Mouse (Mus musculus) G1E (cell line): ENCODE data around the gene Focad.

ENCODE experiments used
- CTCF ChIP-seq: IDR thresholded peaks from 2 replicates; pipeline ENCODE4 v1.5.1; 2012; ENCODE audit warnings: low read depth, low read length, inconsistent platforms, mixed read lengths
- GATA1 ChIP-seq: IDR thresholded peaks from 2 replicates; pipeline ENCODE4 v1.6.1; 2012; ENCODE audit warnings: borderline replicate concordance, low read length, inconsistent platforms, mixed read lengths

DNA sequence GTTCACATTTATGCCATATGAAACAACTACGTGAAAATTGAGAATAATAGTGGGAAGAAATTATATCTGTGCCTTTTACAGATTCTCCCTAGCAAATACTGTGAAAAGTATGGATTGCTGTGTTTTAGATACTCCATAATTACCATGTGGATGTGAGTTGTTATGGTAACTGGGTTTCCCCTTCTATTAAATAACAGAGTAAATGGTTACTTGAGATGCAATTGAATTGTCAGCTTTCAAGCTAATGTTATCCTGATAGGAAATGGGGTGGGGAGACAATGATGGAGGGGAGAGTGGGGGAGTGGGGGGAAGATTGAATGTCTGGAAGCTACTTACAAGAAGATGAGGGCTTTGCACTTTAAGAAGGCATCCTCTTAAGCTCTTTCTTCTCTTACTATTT is 225.6 kb downstream of the Focad start:
- TF ChIP-seq CTCF: no peak
- TF ChIP-seq GATA1: no peak
